Mouse (Mus musculus): ENCODE measurements around the gene Hdac6.
"Not testable (repeated sequence)": the region's sequence is repeated elsewhere in the genome, so short reads cannot be mapped to it uniquely, and the experiment has no call there.

Hdac6 gene

GRCm38 (mm10) chrX:7945618-7946017, 2.1 kb downstream of the Hdac6 start:
- TF ChIP-seq GATA4 (IDR thresholded peaks at IDR 0.05; ENCODE audit: insufficient replicate concordance, low read length) = no peak

GRCm38 (mm10) chrX:7937667-7938066, 10.0 kb downstream of the Hdac6 start:
- TF ChIP-seq GATA4 (IDR thresholded peaks at IDR 0.05; ENCODE audit: insufficient replicate concordance, low read length) = no peak

GRCm38 (mm10) chrX:7936874-7937273, 10.8 kb downstream of the Hdac6 start:
- no peak for TF ChIP-seq GATA4 (IDR thresholded peaks at IDR 0.05; ENCODE audit: insufficient replicate concordance, low read length)

- TF ChIP-seq GATA4 (IDR thresholded peaks at IDR 0.05; ENCODE audit: insufficient replicate concordance, low read length) = no peak
These were observed 19.4 kb downstream of the Hdac6 start, which contains the start of gene Eras for GRCm38 (mm10) chrX:7928270-7928790. Gene Eras, minus strand, starts transcription at chrX:7928607.

GRCm38 (mm10) chrX:7927116-7927515, 20.6 kb downstream of the Hdac6 start:
- no peak for TF ChIP-seq GATA4 (IDR thresholded peaks at IDR 0.05; ENCODE audit: insufficient replicate concordance, low read length)

- no peak for TF ChIP-seq GATA4 (IDR thresholded peaks at IDR 0.05; ENCODE audit: insufficient replicate concordance, low read length)
These were observed 21.4 kb downstream of the Hdac6 start for GRCm38 (mm10) chrX:7926266-7926665.

GRCm38 (mm10) chrX:7922032-7922431, 25.7 kb downstream of the Hdac6 start:
- no peak for TF ChIP-seq GATA4 (IDR thresholded peaks at IDR 0.05; ENCODE audit: insufficient replicate concordance, low read length)

GRCm38 (mm10) chrX:7919601-7920383, 27.9 kb downstream of the Hdac6 start, which contains the start of gene Pcsk1n:
Gene Pcsk1n, plus strand, starts transcription at chrX:7919822.
- TF ChIP-seq GATA4 (IDR thresholded peaks at IDR 0.05; ENCODE audit: insufficient replicate concordance, low read length) = no peak

- TF ChIP-seq GATA4 (IDR thresholded peaks at IDR 0.05; ENCODE audit: insufficient replicate concordance, low read length) = no peak
These were observed 37.2 kb downstream of the Hdac6 start for GRCm38 (mm10) chrX:7910473-7910872.

GRCm38 (mm10) chrX:7909242-7909641, 38.4 kb downstream of the Hdac6 start, which contains the start of gene Gm10490:
Gene Gm10490, plus strand, starts transcription at chrX:7909542.
- not testable (repeated sequence) for TF ChIP-seq GATA4 (IDR thresholded peaks at IDR 0.05; ENCODE audit: insufficient replicate concordance, low read length)

- TF ChIP-seq GATA4 (IDR thresholded peaks at IDR 0.05; ENCODE audit: insufficient replicate concordance, low read length) = no peak
These were observed 40.0 kb downstream of the Hdac6 start, which contains the start of gene Gm10491 for GRCm38 (mm10) chrX:7907735-7908134. Gene Gm10491, minus strand, starts transcription at chrX:7907835.

- TF ChIP-seq GATA4 (IDR thresholded peaks at IDR 0.05; ENCODE audit: insufficient replicate concordance, low read length) = no peak
These were observed 43.2 kb downstream of the Hdac6 start for GRCm38 (mm10) chrX:7904441-7904840.

- no peak for TF ChIP-seq GATA4 (IDR thresholded peaks at IDR 0.05; ENCODE audit: insufficient replicate concordance, low read length)
These were observed 48.5 kb downstream of the Hdac6 start, which contains the start of the genes Pqbp1 and Timm17b for GRCm38 (mm10) chrX:7898880-7899874. Gene Pqbp1, minus strand, starts transcription at chrX:7899269. Gene Timm17b, plus strand, starts transcription at chrX:7899357.

GRCm38 (mm10) chrX:7898211-7898610, 49.5 kb downstream of the Hdac6 start:
- TF ChIP-seq GATA4 (IDR thresholded peaks at IDR 0.05; ENCODE audit: insufficient replicate concordance, low read length) = no peak

Measured in liver, adult (tissue).